Mouse (Mus musculus) heart, postnatal 0 days (tissue): Measurements from ENCODE around the gene Tgm7. TPM values are rescaled to one million over a fixed set of nuclear protein-coding genes. Genes with fewer than 3 reads are reported as not detected.

Source experiments
- ATAC-seq: fragments of 200-750 bp; cut with Nextera tagmentation; 2 replicates; pipeline ENCODE4 v1.8.0; 2017; ENCODE audit warnings: low read depth, moderate number of reproducible peaks, moderate library complexity; ENCODE audit not compliant: insufficient read depth
- DNase-seq: peaks from one replicate; pipeline ENCODE4 v3.0.0-alpha.2; 2016; ENCODE audit warnings: low spot score
- H3K27ac ChIP-seq: fragments of 300-500 bp; sonication (generic); 2 replicates; pipeline ENCODE4 v1.5.1; 2014; ENCODE audit warnings: low read depth, mild to moderate bottlenecking
- H3K27me3 ChIP-seq: fragments of 300-500 bp; sonication (generic); 2 replicates; pipeline ENCODE4 v1.6.1; 2014; ENCODE audit warnings: low read length, mixed read lengths; ENCODE audit not compliant: control insufficient read depth, insufficient read depth
- H3K36me3 ChIP-seq: fragments of 300-500 bp; sonication (generic); replicated peaks from 2 replicates; pipeline ENCODE4 v1.6.1; 2014; ENCODE audit warnings: low read length, mixed read lengths; ENCODE audit not compliant: control insufficient read depth, insufficient read depth
- H3K4me1 ChIP-seq: fragments of 300-500 bp; sonication (generic); 2 replicates; pipeline ENCODE4 v1.6.1; 2014; ENCODE audit warnings: antibody characterized with exemption; ENCODE audit not compliant: control insufficient read depth, insufficient read depth
- H3K4me2 ChIP-seq: fragments of 300-500 bp; sonication (generic); 2 replicates; pipeline ENCODE4 v1.6.1; 2014; ENCODE audit warnings: low read depth, mild to moderate bottlenecking, low read length, moderate library complexity
- H3K4me3 ChIP-seq: fragments of 300-500 bp; sonication (generic); 2 replicates; pipeline ENCODE4 v1.5.1; 2014; ENCODE audit warnings: low read depth, low read length
- H3K9ac ChIP-seq: fragments of 300-500 bp; sonication (generic); replicated peaks from 2 replicates; pipeline ENCODE4 v1.6.1; 2014; ENCODE audit warnings: low read depth, low read length, mixed read lengths
- H3K9me3 ChIP-seq: fragments of 300-500 bp; sonication (generic); replicated peaks from 2 replicates; pipeline ENCODE4 v1.6.1; 2016; ENCODE audit warnings: low read length; ENCODE audit not compliant: control insufficient read depth
- CTCF ChIP-seq: IDR thresholded peaks from 2 replicates; pipeline ENCODE4 v1.5.1; 2016; ENCODE audit warnings: antibody characterized with exemption, control low read depth, low read depth
- EP300 ChIP-seq: IDR thresholded peaks from 2 replicates; pipeline ENCODE4 v1.6.1; 2016; ENCODE audit warnings: antibody characterized with exemption, low read depth
- WGBS: fragments of 180-500 bp; shearing (Covaris S2); extraction: QIAGEN DNeasy Blood & Tissue Kit; methylation state at CpG from one replicate; pipeline ENCODE4 v1.1.7; 2014; 5-methylcytosine and 5-hydroxymethylcytosine counted together
- polyA plus RNA-seq: library from polyadenylated mRNA; unstranded; fragments of >200 nt; fragmentation: Nextera tagmentation; extraction: Ambion mirVana; gene quantifications from 2 replicates; pipeline ENCODE4 v1.2.1, GENCODE M21; 2015
- total RNA-seq: library from RNA; depleted of rRNA; stranded (reverse); fragments of >200 nt; gene quantifications from 2 replicates; pipeline ENCODE4 v1.2.3, GENCODE M21; 2014; ENCODE audit warnings: low replicate concordance

The Tgm7 gene
- total and polyA plus RNA-seq, 2 experiments from 2014 or later = not detected

DNA sequence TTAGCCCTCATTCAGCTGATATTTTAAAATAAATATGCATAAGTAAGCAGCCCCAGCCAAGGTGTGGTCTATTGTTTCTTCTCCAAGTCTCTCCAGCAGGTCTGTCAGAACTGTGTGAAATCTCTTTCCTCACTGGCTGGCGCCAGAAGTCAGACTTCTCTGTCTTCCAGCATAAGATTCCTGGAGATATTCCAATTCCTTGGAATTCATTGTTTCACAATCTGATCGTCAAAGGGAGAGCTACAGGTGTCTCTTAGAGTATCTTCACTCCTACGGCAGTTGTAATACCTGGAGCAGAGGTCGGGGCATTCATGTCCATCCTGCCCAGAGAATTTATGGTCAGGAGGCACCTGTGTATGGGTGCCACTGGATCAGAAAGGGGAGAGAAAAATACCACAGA is 19.8 kb downstream of the Tgm7 start:
- DNase-seq (no peak), ATAC-seq (no peak)
- H3K4me1 ChIP-seq = peaks cover 6% of the 10 kb centered on the region; the same call in 1 of the 2 replicates
- H3K4me3 ChIP-seq = no peak overlapping the region
- TF ChIP-seq EP300 = no peak
- no peak for TF ChIP-seq CTCF
- no peak overlapping the region for H3K4me2 ChIP-seq
- no peak overlapping the region for H3K9ac ChIP-seq
- no peaks in the 10 kb centered on the region for H3K36me3 ChIP-seq
- 0 out of 2 replicates have a peak, but pooled peaks cover 3% of the 10 kb centered on the region for H3K9me3 ChIP-seq
- H3K27ac ChIP-seq = no peak overlapping the region
- 64% methylated on average over 4 of the region's 4 CpGs for WGBS
- no peaks in the 10 kb centered on the region for H3K27me3 ChIP-seq

DNA sequence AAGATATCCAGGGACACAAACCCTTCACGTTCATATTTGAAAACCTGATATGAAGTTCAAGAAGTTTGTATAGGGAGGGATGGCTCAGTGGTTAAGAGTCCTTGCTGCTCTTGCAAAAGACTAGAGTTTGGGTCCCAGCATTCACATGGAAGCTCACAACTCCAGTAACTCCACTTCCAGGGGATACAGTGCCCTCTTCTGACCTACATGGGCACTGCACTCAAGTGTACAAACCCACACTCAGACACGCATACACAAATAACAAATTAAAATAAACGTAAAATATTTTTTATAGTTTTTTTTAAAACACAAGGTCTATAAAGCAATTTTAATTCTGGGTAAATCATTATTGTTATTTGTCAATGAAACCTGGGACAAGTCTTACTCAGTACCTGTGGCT is 21.1 kb downstream of the Tgm7 start:
- 0 out of 2 replicates have a peak, but pooled peaks cover 3% of the 10 kb centered on the region for H3K9me3 ChIP-seq
- no peaks in the 10 kb centered on the region for H3K27me3 ChIP-seq
- no peak overlapping the region for H3K4me2 ChIP-seq
- H3K4me3 ChIP-seq = no peak overlapping the region
- WGBS = 88% methylated on average over 3 of the region's 3 CpGs
- DNase-seq (no peak), ATAC-seq (no peak)
- no peak overlapping the region for H3K27ac ChIP-seq
- TF ChIP-seq EP300 (no peak), CTCF (no peak)
- H3K36me3 ChIP-seq = no peaks in the 10 kb centered on the region
- H3K9ac ChIP-seq = no peak overlapping the region
- peaks cover 6% of the 10 kb centered on the region; the same call in 1 of the 2 replicates for H3K4me1 ChIP-seq

DNA sequence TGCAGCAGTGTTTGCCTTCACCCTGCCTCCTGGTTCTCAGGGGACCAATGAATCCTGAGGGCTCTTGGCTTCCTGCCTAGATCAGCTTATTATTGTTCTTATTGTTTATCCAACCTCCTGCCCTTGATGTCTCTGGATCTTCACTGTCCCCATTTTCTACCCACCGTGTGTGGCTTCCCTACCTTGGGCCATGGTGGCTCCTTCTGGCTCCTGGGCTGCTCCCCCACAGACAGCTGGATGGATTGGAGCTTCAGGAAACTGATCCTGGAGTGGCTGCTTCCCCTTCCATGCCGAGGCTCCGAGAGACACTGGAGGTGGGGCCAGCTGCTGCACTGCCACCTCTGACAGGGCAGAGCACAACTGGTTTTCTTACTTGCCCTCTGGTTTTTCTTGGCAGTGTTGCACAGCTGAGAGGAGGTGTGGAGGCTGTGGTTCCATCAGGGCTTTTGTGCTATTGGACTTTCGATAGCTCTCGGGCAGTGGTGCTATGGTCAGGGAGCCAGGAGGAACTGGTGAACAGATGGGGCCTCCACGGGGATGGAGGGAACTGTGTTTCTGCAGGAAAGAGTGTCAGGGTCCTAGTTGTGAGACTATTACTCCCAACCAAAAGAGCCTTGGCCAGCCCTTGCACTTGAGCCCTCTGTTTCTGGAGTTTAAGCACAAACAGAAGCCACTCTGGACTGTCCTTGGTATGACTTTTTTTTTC is 24.0 kb downstream of the Tgm7 start, which contains the start of gene Tgm5:
TSS of gene Tgm5 (minus strand) at position 362 of the 706 bp plus-strand sequence.
- Histone ChIP-seq H3K4me3 (no peak within 1 kb of the TSS), H3K9ac (no peak within 1 kb of the TSS), H3K36me3 (no peaks in the 10 kb centered on the region), H3K4me1 (peaks cover 6% of the 10 kb centered on the region; the same call in 1 of the 2 replicates), H3K27ac (no peak within 1 kb of the TSS), H3K27me3 (no peaks in the 10 kb centered on the region), H3K9me3 (0 out of 2 replicates have a peak, but pooled peaks cover 3% of the 10 kb centered on the region), H3K4me2 (no peak within 1 kb of the TSS)
- 34% methylated on average over 6 of the region's 6 CpGs for WGBS
- TF ChIP-seq CTCF (no peak), EP300 (no peak)
- ATAC-seq (no peak), DNase-seq (no peak)

DNA sequence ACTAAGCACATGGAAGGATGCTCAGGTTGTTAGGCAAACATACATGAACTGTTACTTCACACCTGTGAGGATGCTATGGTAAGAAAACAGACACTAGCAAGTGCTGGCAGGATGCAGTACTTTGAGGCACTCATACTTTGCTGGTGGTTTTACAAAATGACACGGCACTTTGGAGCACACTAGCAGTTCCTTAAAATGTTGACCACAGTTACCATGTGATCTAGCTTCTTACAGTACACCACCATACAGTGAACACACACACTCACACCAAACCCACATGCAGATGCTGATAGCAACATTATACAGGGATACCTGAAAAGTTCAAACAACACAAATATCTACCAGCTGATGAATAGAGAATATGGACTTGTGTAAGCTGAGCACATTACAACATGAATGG is 27.0 kb downstream of the Tgm7 start:
- Histone ChIP-seq H3K36me3 (no peaks in the 10 kb centered on the region), H3K9me3 (no peaks in the 10 kb centered on the region), H3K27ac (no peak overlapping the region), H3K4me2 (no peak overlapping the region), H3K27me3 (no peaks in the 10 kb centered on the region), H3K4me1 (peaks cover 6% of the 10 kb centered on the region; the same call in 1 of the 2 replicates), H3K4me3 (no peak overlapping the region), H3K9ac (no peak overlapping the region)
- DNase-seq (no peak), ATAC-seq (no peak)
- TF ChIP-seq CTCF = no peak
- TF ChIP-seq EP300 = no peak
- WGBS = 72% methylated on average over 1 of the region's 1 CpGs

DNA sequence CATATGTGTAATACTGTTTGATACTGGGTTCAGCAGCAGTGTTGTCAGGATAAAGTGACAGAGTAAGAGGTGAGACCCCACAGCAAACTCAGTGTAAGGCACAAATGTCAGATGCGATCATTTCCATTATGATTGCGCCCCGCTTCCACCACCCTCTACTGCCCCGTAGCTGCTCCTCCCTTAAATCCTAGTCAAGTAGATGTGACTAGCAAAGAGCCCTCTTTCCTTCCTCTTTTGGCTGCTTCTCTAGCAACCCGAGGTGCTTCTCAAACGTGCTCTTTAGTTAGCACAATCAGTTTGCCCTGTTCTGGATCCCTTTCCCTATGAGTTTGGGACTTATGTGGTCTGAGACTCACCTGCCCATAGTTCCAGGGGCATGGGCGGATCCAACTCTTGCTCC is 34.8 kb downstream of the Tgm7 start:
- Histone ChIP-seq H3K27ac (no peak overlapping the region), H3K4me3 (no peak overlapping the region), H3K4me1 (no peaks in the 10 kb centered on the region), H3K36me3 (no peaks in the 10 kb centered on the region), H3K9me3 (no peaks in the 10 kb centered on the region), H3K27me3 (no peaks in the 10 kb centered on the region), H3K9ac (no peak overlapping the region), H3K4me2 (no peak overlapping the region)
- no peak for DNase-seq
- 72% methylated on average over 7 of the region's 7 CpGs for WGBS
- no peak for ATAC-seq
- TF ChIP-seq CTCF (no peak), EP300 (no peak)
